Mouse (Mus musculus) G1E (cell line): ENCODE measurements around the gene Cox7a1. TPM values are rescaled to one million over a fixed set of nuclear protein-coding genes. Genes with fewer than 3 reads are reported as not detected.
A peak's percentile ranks its signal among the peaks of the same experiment; 100 is the strongest.
"Not testable (repeated sequence)": the region's sequence is repeated elsewhere in the genome, so short reads cannot be mapped to it uniquely, and the experiment has no call there.

ENCODE experiments used
- ATAC-seq: 2 replicates; pipeline ENCODE4 v1.8.0; 2016; ENCODE audit warnings: mild to moderate bottlenecking; ENCODE audit not compliant: insufficient number of reproducible peaks, poor library complexity, low FRiP score, severe bottlenecking; ENCODE audit errors: extremely low read depth
- DNase-seq: peaks from one replicate; pipeline ENCODE4 v3.0.0; 2012; ENCODE audit warnings: low spot score
- H3K27me3 ChIP-seq: 2 replicates; pipeline ENCODE4 v1.6.1; 2012; ENCODE audit warnings: mild to moderate bottlenecking, low read length, inconsistent platforms; ENCODE audit not compliant: insufficient read depth
- H3K36me3 ChIP-seq: replicated peaks from 2 replicates; pipeline ENCODE3; 2012; ENCODE audit warnings: mild to moderate bottlenecking, inconsistent platforms
- H3K4me1 ChIP-seq: 2 replicates; pipeline ENCODE4 v1.6.1; 2012; ENCODE audit warnings: low read depth, low read length, inconsistent platforms, mixed read lengths; ENCODE audit not compliant: insufficient read depth
- H3K4me3 ChIP-seq: 2 replicates; pipeline ENCODE4 v1.5.1; 2012; ENCODE audit warnings: low read depth, mild to moderate bottlenecking, inconsistent platforms, low read length, moderate library complexity, mixed read lengths
- H3K9me3 ChIP-seq: replicated peaks from 2 replicates; pipeline ENCODE4 v1.6.1; 2012; ENCODE audit warnings: inconsistent platforms
- CTCF ChIP-seq: IDR thresholded peaks from 2 replicates; pipeline ENCODE4 v1.5.1; 2012; ENCODE audit warnings: low read depth, low read length, inconsistent platforms, mixed read lengths
- GATA1 ChIP-seq: IDR thresholded peaks from 2 replicates; pipeline ENCODE4 v1.6.1; 2012; ENCODE audit warnings: borderline replicate concordance, low read length, inconsistent platforms, mixed read lengths
- GATA2 ChIP-seq: IDR thresholded peaks from 2 replicates; pipeline ENCODE4 v1.6.1; 2012; ENCODE audit warnings: low read depth, low read length, inconsistent platforms, borderline replicate concordance
- POLR2AphosphoS5 ChIP-seq: IDR thresholded peaks from 2 replicates; pipeline ENCODE4 v1.6.1; 2012; ENCODE audit warnings: low read depth, low read length, inconsistent platforms; ENCODE audit not compliant: insufficient replicate concordance
- TAL1 ChIP-seq: conservative IDR thresholded peaks from 2 replicates; pipeline ENCODE4 v1.6.1; 2012; ENCODE audit warnings: low read depth, low read length, inconsistent platforms, mixed read lengths
- polyA plus RNA-seq: library from polyadenylated mRNA; stranded (reverse); fragments of >175 nt; gene quantifications from 2 replicates; pipeline ENCODE4 v1.2.3, GENCODE M21; 2012
- total RNA-seq, 2 experiments: library from RNA; stranded (forward) in 1 of 2; stranded (reverse) in 1 of 2; fragments of 200-1000 nt in 1 of 2; fragments of >200 nt in 1 of 2; fragmentation: Nextera tagmentation in 1 of 2; gene quantifications; 2 replicates each; pipeline ENCODE4 v1.2.3; 2014 to 2017

Cox7a1 gene
- total and polyA plus RNA-seq, 3 experiments = 16.0 to 57.0 (median 32.4) TPM

DNA sequence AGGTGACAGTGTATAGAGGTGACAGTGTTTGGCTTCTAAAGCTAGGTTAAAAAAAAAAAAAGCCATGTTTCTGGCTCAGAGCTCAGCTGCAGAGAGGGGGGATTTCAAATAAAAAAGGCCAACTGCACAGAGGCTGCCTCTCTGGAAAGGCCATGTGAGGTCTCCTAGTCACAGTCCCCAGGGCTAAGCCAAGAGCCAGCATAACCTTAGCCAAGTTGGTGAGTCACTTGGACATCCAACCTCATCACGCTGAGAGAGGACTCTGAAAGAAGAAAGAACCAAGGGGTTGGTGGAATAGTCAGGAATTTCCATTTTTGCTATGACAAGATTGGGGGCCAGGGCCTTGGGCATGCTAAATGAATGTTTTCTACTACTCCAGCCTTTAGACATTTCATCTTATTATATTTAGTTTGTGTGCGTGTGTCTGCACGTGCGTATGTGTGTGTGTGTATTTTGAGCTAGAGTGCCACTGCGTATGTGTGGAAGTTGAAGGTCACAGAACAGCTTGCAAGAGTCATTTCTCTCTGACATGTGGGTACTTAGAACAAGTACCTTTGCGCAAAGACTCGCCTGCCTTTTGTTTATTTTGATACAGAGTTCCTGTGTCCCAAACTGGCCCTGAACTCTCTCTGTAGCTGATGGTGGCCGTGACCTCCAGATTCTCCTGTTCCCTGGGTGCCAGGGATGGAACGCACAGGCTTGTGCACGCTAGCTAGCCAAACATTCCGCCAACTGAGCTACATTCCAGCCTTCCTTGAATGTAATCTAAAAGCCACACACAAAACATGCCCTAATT lies 19.1 kb downstream of the Cox7a1 start:
- Histone ChIP-seq H3K36me3 (no peaks in the 10 kb centered on the region), H3K4me1 (peaks cover 15% of the 10 kb centered on the region), H3K9me3 (no peaks in the 10 kb centered on the region), H3K4me3 (no peak overlapping the region), H3K27me3 (peaks cover 10% of the 10 kb centered on the region)
- DNase-seq (no peak), ATAC-seq (no peak)
- TF ChIP-seq GATA2 (no peak), POLR2AphosphoS5 (no peak)

DNA sequence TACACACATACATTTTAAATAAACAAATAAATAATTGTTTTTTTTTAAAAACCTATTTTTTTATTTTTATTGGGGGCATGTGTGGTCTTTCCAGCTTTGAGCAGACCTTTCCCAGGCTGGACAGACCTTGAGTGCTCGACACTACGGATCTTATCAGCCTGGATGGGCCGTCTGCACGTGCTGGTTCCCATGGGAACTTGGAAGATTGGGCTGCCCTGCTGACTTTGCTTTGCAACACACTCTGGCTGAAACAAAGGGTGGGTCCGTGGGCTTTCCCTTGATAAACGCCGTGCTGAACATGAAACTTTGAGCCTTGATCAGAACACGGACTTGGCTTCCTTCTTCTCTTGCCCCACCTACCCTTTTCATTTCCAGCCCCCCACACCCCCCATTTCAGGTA lies 20.4 kb downstream of the Cox7a1 start:
- Histone ChIP-seq H3K4me3 (no peak overlapping the region), H3K27me3 (peaks cover 10% of the 10 kb centered on the region), H3K4me1 (peaks cover 9% of the 10 kb centered on the region), H3K36me3 (no peaks in the 10 kb centered on the region), H3K9me3 (no peaks in the 10 kb centered on the region)
- no peak for ATAC-seq
- TF ChIP-seq CTCF (no peak), GATA1 (no peak), TAL1 (no peak), POLR2AphosphoS5 (no peak), GATA2 (no peak)
- DNase-seq = no peak

DNA sequence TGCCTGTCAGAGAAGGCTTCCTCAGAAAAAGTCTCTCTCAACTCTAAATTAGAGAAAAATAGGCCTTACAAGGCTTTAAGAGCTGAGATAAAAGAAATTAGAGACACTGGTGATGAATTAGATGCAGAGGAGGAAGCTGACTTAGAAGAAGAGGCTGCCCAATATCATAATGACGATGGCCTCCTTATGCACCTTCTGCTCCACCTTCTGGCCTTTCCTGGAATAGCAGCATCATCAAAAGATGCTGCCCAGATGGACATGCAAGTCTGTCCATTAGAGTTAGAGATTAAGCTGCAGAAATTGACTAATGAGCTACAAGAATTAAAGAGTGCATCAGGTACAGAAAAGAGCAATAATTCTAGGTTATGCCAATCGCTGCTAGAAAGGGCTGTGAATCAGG lies 21.4 kb downstream of the Cox7a1 start:
- H3K36me3 ChIP-seq = no peaks in the 10 kb centered on the region
- H3K4me3 ChIP-seq = no peak overlapping the region
- peak; percentile 34; the same call in 1 of the 2 replicates for ATAC-seq
- no peak for DNase-seq
- peaks cover 7% of the 10 kb centered on the region for H3K27me3 ChIP-seq
- TF ChIP-seq POLR2AphosphoS5 = no peak
- TF ChIP-seq CTCF = peak; percentile 78
- TF ChIP-seq TAL1 = no peak
- TF ChIP-seq GATA1 = no peak
- TF ChIP-seq GATA2 = no peak
- no peaks in the 10 kb centered on the region for H3K9me3 ChIP-seq
- peaks cover 9% of the 10 kb centered on the region for H3K4me1 ChIP-seq

DNA sequence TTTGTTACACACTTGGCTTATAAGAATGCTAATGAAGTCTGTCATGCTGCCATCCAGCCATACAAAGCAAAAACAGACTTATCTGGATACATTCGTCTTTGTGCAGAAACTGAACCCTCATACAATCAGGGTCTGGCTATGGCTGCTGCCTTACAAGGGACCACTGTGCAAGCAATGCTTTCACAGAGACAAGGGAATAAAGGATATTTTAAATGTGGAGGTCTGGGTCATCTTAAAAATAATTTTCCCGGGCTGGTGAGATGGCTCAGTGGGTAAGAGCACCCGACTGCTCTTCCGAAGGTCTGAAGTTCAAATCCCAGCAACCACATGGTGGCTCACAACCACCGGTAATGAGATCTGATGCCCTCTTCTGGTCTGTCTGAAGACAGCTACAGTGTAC lies 22.4 kb downstream of the Cox7a1 start:
- H3K36me3 ChIP-seq, ATAC-seq, H3K4me3 ChIP-seq, DNase-seq, H3K4me1 ChIP-seq, H3K9me3 ChIP-seq: not testable (repeated sequence)
- H3K27me3 ChIP-seq = peaks cover 10% of the 10 kb centered on the region

DNA sequence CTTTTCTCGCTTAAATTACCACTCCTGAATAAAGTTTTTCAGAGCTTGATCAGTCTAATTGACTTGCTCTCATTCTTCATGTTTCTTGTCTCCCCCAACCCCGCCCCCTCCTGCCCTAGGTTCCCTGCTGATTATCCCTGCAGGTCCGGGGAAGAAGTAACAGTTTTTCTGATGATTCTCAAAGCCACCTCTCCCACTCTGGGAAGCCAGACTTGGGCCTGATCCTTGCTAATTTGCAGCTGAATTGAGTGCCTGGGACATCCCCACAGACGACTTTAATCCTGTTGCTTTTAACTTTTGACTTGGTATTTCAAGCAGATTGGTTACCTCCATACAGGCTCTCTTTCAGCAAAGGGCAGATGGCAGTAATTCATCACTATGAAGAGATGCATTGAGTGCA lies 27.1 kb downstream of the Cox7a1 start:
- H3K4me3 ChIP-seq = no peak overlapping the region
- ATAC-seq (no peak), DNase-seq (no peak)
- TF ChIP-seq GATA1 (no peak), GATA2 (no peak), CTCF (no peak), POLR2AphosphoS5 (no peak), TAL1 (no peak)
- H3K9me3 ChIP-seq = no peaks in the 10 kb centered on the region
- H3K36me3 ChIP-seq = no peaks in the 10 kb centered on the region
- H3K4me1 ChIP-seq = no peaks in the 10 kb centered on the region
- peaks cover 22% of the 10 kb centered on the region for H3K27me3 ChIP-seq

DNA sequence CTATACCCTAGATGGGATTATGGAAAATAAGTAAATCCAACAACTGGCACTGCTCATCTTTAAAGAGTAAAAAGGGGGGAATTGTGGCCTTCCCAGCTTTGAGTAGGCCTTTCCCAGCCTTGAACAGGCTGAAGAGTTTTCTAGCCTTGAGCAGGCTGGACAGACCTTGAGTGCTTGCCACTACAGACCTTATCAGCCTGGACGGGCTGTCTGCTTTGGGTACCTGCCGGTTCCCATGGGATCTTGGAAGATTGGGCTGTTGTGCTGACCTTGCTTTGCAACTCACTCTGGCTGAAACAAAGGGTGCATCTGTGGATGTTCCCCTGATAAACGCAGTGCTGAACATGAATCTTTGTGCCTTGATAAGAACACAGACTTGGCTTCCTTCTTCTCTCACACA lies 29.9 kb downstream of the Cox7a1 start:
- DNase-seq = no peak
- Histone ChIP-seq H3K27me3 (peaks cover 16% of the 10 kb centered on the region), H3K9me3 (no peaks in the 10 kb centered on the region), H3K4me1 (peaks cover 11% of the 10 kb centered on the region), H3K4me3 (no peak overlapping the region), H3K36me3 (no peaks in the 10 kb centered on the region)
- ATAC-seq = no peak
- no peak for TF ChIP-seq TAL1
- no peak for TF ChIP-seq GATA1
- TF ChIP-seq GATA2 = no peak
- TF ChIP-seq POLR2AphosphoS5 = no peak
- no peak for TF ChIP-seq CTCF

DNA sequence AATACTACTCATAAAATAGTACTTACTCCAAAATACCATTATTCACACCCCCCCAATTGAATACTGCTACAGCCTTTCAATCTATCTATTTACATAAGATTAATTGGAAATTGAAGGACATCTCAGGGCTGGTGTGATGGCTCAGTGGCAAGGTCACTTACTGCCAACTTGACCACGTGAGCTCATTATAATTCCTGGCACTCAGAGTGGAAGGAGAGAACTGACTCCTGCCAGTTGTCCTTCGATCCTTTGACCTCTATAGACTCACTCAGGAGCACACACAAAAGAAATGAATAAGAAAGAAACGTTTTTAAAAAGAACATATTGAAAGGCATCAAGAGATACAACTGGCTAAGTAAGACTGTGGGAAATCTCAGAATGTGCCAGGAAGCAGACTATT lies 31.9 kb downstream of the Cox7a1 start:
- no peaks in the 10 kb centered on the region for H3K36me3 ChIP-seq
- no peak for ATAC-seq
- peaks cover 16% of the 10 kb centered on the region for H3K27me3 ChIP-seq
- peaks cover 25% of the 10 kb centered on the region for H3K4me1 ChIP-seq
- no peak for TF ChIP-seq TAL1
- no peaks in the 10 kb centered on the region for H3K9me3 ChIP-seq
- no peak overlapping the region for H3K4me3 ChIP-seq
- DNase-seq = no peak
